Mouse (Mus musculus): ENCODE results near the gene Cdk5.
"Not testable (repeated sequence)": the region's sequence is repeated elsewhere in the genome, so short reads cannot be mapped to it uniquely, and the experiment has no call there.

The Cdk5 gene

GRCm38 (mm10) chr5:24400362-24400761 is 23.0 kb downstream of the Cdk5 start:
- DNase-seq (ENCODE audit: low spot score in 2 of 2): no peak

DNA sequence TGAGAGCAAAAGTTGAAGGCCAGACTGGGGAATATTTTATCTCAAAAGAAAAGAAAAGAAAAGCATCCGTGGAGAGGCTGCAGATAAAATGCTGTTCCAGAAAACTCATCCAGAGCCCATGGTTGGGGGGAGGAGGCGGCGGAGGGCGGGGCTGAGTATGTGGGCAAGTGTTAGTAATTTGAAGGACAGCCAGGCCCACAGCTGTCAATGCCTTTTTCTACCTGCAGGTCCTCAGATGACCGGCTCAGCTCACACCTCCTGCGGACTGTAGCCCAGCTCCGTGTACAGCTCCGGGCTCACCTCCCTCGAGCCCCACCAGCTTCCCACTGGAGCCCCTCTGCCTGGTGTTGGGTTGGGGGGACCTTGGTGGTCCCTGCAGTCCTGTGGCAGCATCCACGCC is 23.6 kb downstream of the Cdk5 start:
- DNase-seq (ENCODE audit: low spot score in 2 of 2): no peak

- DNase-seq (ENCODE audit: low spot score in 2 of 2): not testable (repeated sequence)
These were observed 27.1 kb downstream of the Cdk5 start for GRCm38 (mm10) chr5:24396254-24396653.

- DNase-seq (ENCODE audit: low spot score in 2 of 2): peak; percentile 92 to 95
These were observed 29.0 kb downstream of the Cdk5 start for GRCm38 (mm10) chr5:24394165-24394894.

DNA sequence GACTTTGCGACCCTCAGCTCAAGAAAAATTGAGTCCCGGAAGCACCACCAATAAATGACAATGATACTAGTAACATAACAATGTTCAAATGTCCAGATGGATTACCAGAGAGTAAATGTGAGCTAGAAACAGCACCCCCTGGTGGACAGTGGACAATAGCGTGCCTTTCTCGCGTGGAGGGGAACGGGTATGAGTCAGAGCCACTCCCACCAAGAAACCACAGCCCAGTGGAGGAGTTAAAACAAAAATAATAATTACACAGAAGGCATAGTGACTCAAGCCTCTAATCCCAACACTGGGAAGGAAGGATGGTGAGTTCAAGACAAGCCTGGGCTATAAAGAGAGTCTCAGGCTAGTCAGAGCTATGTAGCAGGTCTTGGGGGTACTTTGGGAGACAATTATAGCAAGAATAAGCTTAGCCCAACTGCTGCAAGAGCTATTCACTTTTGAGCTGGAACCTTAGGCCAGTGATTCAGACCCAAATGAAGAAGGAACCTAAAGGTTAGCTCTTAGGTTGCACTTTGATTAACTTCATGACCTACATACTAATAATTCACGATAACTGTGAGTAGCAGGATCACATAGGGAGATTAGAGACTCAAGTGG is 29.8 kb downstream of the Cdk5 start, which contains the start of gene Abcb8:
Abcb8 (plus strand) TSS at position 272 of the 606 bp plus-strand sequence.
- peak; percentile 71 to 78 for DNase-seq (ENCODE audit: low spot score in 2 of 2)

GRCm38 (mm10) chr5:24392724-24393123 is 30.6 kb downstream of the Cdk5 start:
- DNase-seq (ENCODE audit: low spot score in 2 of 2): no peak

DNA sequence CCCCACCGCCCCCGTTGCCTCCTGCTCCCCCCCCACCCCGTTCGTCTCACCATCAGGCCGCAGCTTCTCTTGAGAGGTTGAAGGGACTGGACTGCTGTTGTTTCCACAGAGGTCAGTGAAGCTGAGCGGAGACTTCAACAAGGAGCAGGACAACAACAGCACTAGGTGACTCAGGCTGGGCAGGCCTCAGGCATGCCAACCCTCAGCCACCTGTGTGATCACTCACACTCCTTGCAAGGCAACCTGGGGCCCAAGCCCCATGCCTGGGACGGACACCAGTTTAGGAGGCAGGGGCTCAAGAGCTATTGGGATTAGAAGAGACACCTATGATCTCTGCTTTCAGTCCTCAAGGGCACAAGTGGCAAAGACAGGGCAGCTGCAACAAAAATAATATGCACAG is 31.5 kb downstream of the Cdk5 start, which contains the start of gene Atg9b:
Atg9b (minus strand) TSS at position 280 of the 400 bp plus-strand sequence.
- no peak for DNase-seq (ENCODE audit: low spot score in 2 of 2)

GRCm38 (mm10) chr5:24389658-24390020 is 33.7 kb downstream of the Cdk5 start:
- DNase-seq (ENCODE audit: low spot score in 2 of 2): no peak

GRCm38 (mm10) chr5:24389011-24389657 is 34.2 kb downstream of the Cdk5 start:
- DNase-seq (ENCODE audit: low spot score in 2 of 2): no peak

DNA sequence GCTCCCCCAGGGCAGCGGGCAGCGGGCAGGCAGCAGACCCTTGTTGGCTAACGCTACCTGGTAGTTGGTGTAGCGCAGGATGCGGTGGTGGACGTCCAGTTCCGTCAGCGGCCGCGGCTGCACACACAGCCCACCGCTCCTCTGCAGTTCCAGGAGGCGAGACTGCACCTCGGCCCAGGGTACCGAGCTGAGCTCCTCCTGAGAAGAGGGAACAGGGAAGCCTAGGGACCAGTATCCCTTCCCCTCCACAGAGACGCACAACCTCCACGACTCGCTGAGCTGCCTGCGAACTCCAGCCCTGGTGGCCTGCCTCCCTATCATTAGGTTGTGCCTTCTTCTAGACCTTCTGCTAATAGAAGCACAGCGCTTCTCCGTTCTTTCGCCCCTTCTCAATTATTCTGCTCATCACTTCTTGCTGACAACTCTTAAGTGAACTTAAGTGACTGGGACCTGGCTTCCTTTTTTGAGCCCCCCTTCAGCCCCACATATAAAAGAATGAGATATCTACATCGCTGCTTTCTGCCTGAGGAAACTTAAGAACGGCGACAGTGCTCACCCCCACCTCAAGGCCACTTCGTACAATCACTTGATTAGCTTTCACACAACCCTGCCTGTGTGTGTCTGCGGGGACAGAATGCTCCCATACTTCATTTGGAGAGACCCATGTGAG is 34.9 kb downstream of the Cdk5 start:
- no peak for DNase-seq (ENCODE audit: low spot score in 2 of 2)

GRCm38 (mm10) chr5:24387264-24388241 is 35.8 kb downstream of the Cdk5 start:
- peak; percentile 59 to 61 for DNase-seq (ENCODE audit: low spot score in 2 of 2)

DNA sequence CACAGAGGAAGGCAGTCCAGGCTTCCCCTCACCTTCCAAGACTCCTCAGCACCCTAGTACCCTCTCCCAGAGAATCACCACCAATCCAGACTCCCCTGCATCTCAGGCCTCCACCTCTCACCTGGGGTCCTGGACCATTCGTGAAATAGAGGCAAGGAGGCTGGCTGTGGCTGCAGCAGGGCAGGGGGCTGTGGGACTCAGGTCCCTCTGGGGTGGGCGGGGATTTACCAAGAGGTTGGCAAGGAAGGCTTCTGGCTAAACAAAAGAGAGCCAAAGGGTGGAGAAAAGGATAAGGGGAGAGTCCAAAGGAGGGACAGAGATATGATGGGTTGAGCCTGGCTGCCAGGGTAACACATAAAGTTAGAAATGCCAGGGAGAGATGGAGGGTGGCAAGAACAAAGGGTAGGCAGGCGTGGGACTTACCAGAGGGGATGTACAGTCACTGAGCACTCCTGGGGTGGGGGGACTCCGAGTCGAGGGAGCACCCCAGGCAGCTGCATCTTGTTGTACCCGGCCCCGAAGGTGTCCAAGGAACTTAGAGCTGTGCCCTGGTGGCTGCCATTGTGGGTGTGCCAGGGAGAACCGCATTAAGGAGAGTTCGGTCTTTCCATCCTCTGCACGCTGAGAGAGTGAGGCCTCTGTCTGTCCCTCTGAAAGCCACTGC is 37.3 kb downstream of the Cdk5 start:
- no peak for DNase-seq (ENCODE audit: low spot score in 2 of 2)

GRCm38 (mm10) chr5:24385374-24385773 is 38.0 kb downstream of the Cdk5 start:
- no peak for DNase-seq (ENCODE audit: low spot score in 2 of 2)

DNA sequence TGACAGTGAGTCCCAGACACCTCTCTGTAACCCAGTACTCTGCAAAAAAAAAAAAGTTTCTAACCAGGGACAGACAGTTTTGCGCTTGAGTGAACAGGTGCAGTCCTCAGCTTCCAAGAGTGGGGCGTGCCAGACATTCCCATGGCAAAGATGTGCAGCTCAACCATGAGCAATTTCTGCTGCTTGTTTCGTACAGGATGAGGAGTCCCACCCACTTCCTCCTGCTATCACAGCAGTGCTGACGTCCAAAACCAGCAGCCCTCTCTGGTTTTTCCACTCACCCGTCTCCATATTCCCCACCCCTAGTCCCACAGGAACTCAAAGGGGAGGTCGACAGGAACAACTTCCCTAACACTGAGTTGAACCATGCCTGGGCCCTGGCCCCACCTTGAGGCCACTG is 38.9 kb downstream of the Cdk5 start:
- peak in 1 of 2 experiments; percentile 50 for DNase-seq (ENCODE audit: low spot score in 2 of 2)

DNA sequence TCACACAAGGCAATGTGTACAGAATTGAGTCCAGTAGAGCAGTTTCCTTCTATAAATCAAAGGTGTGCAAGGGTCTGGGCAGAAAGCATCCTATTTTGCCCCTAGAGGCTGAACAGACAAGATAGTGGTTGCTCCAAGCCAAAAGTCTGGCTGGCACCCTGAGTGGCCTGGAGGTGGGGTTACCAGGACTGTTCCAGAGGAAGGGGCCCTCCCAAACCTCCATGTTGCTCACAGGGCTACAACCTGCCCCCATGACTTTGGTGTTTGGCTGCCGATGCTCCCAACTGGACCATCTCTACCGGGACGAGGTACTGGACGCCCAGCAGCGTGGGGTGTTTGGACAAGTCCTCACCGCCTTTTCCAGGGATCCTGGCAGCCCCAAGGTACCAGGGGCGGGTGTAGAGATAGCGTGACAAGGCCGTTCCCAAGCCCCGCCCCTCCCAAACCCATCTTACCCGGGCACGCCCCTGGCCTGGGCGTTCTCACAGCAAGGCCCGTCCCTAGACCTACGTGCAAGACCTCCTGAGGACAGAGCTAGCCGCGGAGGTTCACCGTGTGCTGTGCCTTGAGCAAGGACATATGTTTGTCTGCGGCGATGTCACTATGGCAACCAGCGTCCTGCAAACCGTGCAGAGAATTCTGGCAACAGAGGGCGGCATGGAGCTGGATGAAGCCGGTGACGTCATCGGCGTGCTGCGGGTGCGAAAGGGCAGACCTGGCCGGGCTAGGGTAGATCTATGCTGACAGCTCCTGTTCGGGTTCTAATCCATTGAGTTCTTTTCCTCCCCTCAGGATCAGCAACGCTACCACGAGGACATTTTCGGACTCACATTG is 40.1 kb downstream of the Cdk5 start:
- peak; percentile 90 to 92 for DNase-seq (ENCODE audit: low spot score in 2 of 2)

DNA sequence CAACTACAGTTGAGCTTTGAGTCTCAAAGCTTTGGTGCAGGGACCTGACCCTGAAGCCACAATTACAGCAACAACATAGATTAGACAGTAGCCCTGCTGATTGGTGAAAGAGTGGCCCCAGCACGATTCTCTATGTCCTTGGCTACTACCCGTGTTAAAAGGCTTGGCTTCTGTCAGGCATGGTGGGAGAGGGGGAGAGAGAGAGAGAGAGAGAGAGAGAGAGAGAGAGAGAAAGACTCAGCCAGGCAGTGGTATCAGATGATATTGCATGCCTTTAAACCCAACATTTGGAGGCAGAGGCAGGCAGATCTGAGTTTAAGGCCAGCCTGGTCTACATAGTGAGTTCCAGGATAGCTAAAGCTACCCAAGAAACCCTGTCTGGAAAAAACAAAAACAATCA is 41.3 kb downstream of the Cdk5 start:
- no peak for DNase-seq (ENCODE audit: low spot score in 2 of 2)

GRCm38 (mm10) chr5:24381486-24381885 is 41.8 kb downstream of the Cdk5 start:
- no peak for DNase-seq (ENCODE audit: low spot score in 2 of 2)

GRCm38 (mm10) chr5:24380499-24380898 is 42.8 kb downstream of the Cdk5 start:
- DNase-seq (ENCODE audit: low spot score in 2 of 2): no peak

DNA sequence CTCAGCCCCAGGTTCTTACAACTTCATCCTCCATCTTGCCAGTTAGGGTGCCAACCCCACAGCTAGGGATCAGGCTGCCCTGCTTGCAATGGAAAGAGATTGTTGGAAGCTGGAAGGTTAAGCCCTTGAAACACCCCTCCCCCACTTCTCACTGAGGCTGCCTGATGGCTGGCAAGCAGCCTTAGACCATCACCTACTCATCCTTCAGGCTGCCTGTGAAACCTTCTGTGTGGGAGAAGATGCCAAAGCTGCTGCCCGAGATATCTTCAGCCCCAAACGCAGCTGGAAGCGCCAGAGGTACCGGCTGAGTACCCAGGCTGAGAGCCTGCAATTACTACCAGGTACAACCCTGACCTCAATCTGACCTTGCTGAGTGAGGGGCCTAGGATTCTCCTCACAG is 43.8 kb downstream of the Cdk5 start:
- no peak for DNase-seq (ENCODE audit: low spot score in 2 of 2)

DNA sequence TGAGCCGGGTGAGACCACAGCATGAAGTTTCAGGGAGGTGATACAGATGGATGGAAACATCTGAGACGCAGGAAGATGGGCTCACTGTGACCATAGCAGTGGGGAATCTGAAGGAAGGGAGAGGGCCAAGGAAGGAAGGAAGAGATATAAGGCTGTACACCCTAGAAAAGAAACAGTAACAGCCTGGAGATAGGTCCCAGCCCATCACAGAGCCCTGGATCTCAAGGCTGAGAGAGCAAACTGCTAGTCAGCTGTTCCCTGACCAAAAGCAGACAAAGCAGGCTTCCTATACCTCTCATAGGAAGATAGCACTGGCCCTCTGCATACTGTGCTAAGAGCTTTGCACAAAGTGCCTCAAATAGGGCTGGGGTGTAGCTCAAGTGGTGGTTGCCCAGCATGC is 44.6 kb downstream of the Cdk5 start:
- DNase-seq (ENCODE audit: low spot score in 2 of 2): no peak

Data from right cerebral cortex, postnatal 36 days (tissue).